Mouse (Mus musculus): ENCODE data around the gene Spx.

GRCm38 (mm10) chr6:142462194-142462593 lies 49.0 kb downstream of the Spx start:
- TF ChIP-seq POLR2A (IDR thresholded peaks at IDR 0.05; ENCODE audit: borderline replicate concordance, extremely low read depth, insufficient read depth, insufficient read length, poor library complexity, severe bottlenecking) = no peak
- TF ChIP-seq CTCF (IDR thresholded peaks at IDR 0.05; ENCODE audit: borderline replicate concordance, extremely low read depth, insufficient read depth, insufficient read length) = no peak

All from brain, embryonic 14.5 days (tissue).